Mouse (Mus musculus) neural tube, embryonic 15.5 days (tissue): ENCODE data around the gene Nelfb. TPM values are rescaled to one million over a fixed set of nuclear protein-coding genes. Genes with fewer than 3 reads are reported as not detected.
A peak's percentile ranks its signal among the peaks of the same experiment; 100 is the strongest.

Source experiments
- ATAC-seq: fragments of 200-750 bp; cut with Nextera tagmentation; 2 replicates; pipeline ENCODE4 v1.8.0; 2017; ENCODE audit warnings: mild to moderate bottlenecking, moderate TSS enrichment, moderate library complexity; ENCODE audit not compliant: low FRiP score
- H3K27ac ChIP-seq: fragments of 300-500 bp; sonication (generic); replicated peaks from 2 replicates; pipeline ENCODE4 v1.5.1; 2015; ENCODE audit warnings: mild to moderate bottlenecking, inconsistent platforms
- H3K27me3 ChIP-seq: fragments of 300-500 bp; sonication (generic); replicated peaks from 2 replicates; pipeline ENCODE4 v1.6.1; 2015; ENCODE audit warnings: inconsistent platforms
- H3K36me3 ChIP-seq: fragments of 300-500 bp; sonication (generic); 2 replicates; pipeline ENCODE4 v1.6.1; 2015; ENCODE audit warnings: inconsistent platforms
- H3K4me1 ChIP-seq: fragments of 300-500 bp; sonication (generic); 2 replicates; pipeline ENCODE4 v1.6.1; 2015; ENCODE audit warnings: inconsistent platforms
- H3K4me2 ChIP-seq: fragments of 300-500 bp; sonication (generic); 2 replicates; pipeline ENCODE4 v1.6.1; 2015; ENCODE audit warnings: inconsistent platforms, mild to moderate bottlenecking, moderate library complexity
- H3K4me3 ChIP-seq: fragments of 300-500 bp; sonication (generic); replicated peaks from 2 replicates; pipeline ENCODE4 v1.5.1; 2015; ENCODE audit warnings: mild to moderate bottlenecking, inconsistent platforms
- H3K9ac ChIP-seq: fragments of 300-500 bp; sonication (generic); replicated peaks from 2 replicates; pipeline ENCODE4 v1.6.1; 2015; ENCODE audit warnings: mild to moderate bottlenecking, inconsistent platforms
- H3K9me3 ChIP-seq: fragments of 300-500 bp; sonication (generic); replicated peaks from 2 replicates; pipeline ENCODE4 v1.6.1; 2016; ENCODE audit warnings: inconsistent platforms
- WGBS: fragments of 180-500 bp; shearing (Covaris S2); methylation state at CpG from one replicate; pipeline ENCODE4 v1.1.7; 2015; ENCODE audit warnings: mixed read lengths; 5-methylcytosine and 5-hydroxymethylcytosine counted together
- polyA plus RNA-seq: library from polyadenylated mRNA; unstranded; fragments of >200 nt; fragmentation: Nextera tagmentation; extraction: Ambion mirVana; gene quantifications from 2 replicates; pipeline ENCODE4 v1.2.1, GENCODE M21; 2015

Nelfb gene
- polyA plus RNA-seq, 1 experiment from 2014 or later: 101 TPM

DNA sequence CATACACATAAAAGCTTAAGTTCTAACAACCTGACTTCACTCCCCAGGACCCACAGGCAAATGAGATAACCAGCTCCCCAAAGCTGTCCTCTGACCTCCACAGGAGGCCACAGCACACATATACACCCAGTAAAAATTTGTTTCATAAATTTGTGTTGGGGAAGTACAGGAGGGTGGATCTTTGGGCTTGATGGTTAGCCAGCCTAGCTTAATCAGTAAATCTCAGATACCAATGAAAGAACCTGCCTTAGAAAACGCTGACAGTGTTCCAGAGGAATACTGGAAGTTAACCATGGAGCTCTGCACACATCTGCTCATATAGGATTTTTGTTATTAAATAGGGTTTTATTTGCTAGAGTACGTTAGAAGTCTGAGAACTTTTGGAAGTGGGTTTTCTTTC lies 6.4 kb upstream of the Nelfb start:
- Histone ChIP-seq H3K4me3 (no peak overlapping the region), H3K27me3 (peaks cover 3% of the 10 kb centered on the region; the same call in 1 of the 2 replicates), H3K9ac (no peak overlapping the region), H3K36me3 (peaks cover 5% of the 10 kb centered on the region; the same call in 1 of the 2 replicates), H3K4me2 (no peak overlapping the region), H3K4me1 (no peaks in the 10 kb centered on the region), H3K9me3 (no peaks in the 10 kb centered on the region), H3K27ac (no peak overlapping the region)
- 60% methylated on average over 2 of the region's 2 CpGs for WGBS
- no peak for ATAC-seq

DNA sequence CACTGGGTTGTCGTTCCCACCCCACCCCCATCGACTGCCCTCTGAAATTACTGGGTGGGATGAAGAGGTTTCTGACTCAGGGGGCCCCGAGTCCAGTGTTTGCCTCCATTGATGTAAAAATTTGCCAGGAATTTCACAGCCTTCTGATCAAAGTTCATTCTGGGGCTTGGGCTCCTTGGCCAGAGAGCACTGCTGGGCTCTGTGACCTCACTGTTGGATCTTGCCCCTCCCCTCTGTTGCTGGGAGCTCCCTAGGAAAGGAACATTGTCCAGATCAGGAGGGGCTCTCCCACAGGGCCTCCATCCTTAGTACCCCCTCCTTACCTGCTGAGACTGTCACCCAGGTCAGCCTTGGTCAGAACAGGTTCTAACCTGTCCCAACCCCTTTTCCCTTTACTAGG lies 3.2 kb upstream of the Nelfb start, which contains the start of gene Stpg3:
Gene Stpg3 (minus strand): TSS at position 194 of the 400 bp plus-strand sequence.
- Histone ChIP-seq H3K4me3 (no peak within 1 kb of the TSS), H3K9me3 (no peaks in the 10 kb centered on the region), H3K27ac (no peak within 1 kb of the TSS), H3K27me3 (peaks cover 4% of the 10 kb centered on the region; the same call in 1 of the 2 replicates), H3K4me1 (peaks cover 17% of the 10 kb centered on the region), H3K36me3 (no peaks in the 10 kb centered on the region), H3K9ac (no peak within 1 kb of the TSS), H3K4me2 (no peak within 1 kb of the TSS)
- ATAC-seq: no peak
- WGBS: 75% methylated on average over 3 of the region's 3 CpGs

DNA sequence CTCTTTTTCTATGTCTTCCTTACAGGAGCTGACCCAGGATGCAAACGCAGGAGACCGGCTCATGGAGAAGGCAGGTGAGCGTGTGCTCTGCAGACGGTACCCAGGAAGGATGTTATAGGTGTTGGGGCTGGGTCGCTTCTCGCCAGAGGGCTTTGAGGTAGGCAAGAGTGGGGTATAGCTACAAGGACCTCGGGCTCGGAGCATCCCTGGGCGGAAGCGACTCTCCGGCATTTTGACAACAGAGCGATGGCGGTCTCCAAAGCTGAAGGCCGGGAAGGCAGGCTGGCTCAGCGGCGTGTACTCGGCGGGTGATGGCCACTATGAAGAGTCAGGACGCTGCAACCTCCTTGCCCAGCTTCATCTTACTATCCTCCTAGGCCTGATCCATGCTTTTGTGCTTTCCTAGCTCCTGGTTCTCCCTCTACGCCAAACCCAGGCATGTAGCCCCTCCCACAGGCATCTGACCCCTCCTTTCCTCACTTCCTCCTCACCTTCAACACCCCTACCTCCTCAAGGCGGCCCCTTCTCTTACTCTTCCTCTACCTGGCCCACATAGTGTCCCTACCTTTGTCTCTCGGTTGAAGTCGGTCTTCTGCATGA lies 2.1 kb upstream of the Nelfb start:
- H3K36me3 ChIP-seq: 0 out of 2 replicates have a peak, but pooled peaks cover 7% of the 10 kb centered on the region
- no peak overlapping the region for H3K27ac ChIP-seq
- peaks cover 4% of the 10 kb centered on the region; the same call in 1 of the 2 replicates for H3K27me3 ChIP-seq
- H3K4me2 ChIP-seq: no peak overlapping the region
- H3K9me3 ChIP-seq: no peaks in the 10 kb centered on the region
- WGBS: 65% methylated on average over 23 of the region's 23 CpGs
- no peak overlapping the region for H3K9ac ChIP-seq
- H3K4me3 ChIP-seq: no peak overlapping the region
- peaks cover 26% of the 10 kb centered on the region for H3K4me1 ChIP-seq
- no peak for ATAC-seq

GRCm38 (mm10) chr2:25210686-25211085 lies 603 bp downstream of the Nelfb start:
- H3K9ac ChIP-seq: peak overlapping the region; percentile 80
- WGBS: under 1% methylated on average over 24 of the region's 24 CpGs
- ATAC-seq: no peak; the same call in 1 of the 2 replicates
- no peaks in the 10 kb centered on the region for H3K9me3 ChIP-seq
- peaks cover 43% of the 10 kb centered on the region for H3K4me1 ChIP-seq
- H3K4me3 ChIP-seq: peak overlapping the region; percentile 71
- H3K27me3 ChIP-seq: peaks cover 4% of the 10 kb centered on the region; the same call in 1 of the 2 replicates
- peak overlapping the region; percentile 66 for H3K4me2 ChIP-seq
- H3K27ac ChIP-seq: peak overlapping the region; percentile 89
- peaks cover 32% of the 10 kb centered on the region for H3K36me3 ChIP-seq

GRCm38 (mm10) chr2:25207593-25207992 lies 3.7 kb downstream of the Nelfb start:
- Histone ChIP-seq H3K4me2 (no peak overlapping the region), H3K4me1 (peaks cover 43% of the 10 kb centered on the region), H3K4me3 (no peak overlapping the region), H3K9ac (no peak overlapping the region), H3K27ac (no peak overlapping the region), H3K27me3 (no peaks in the 10 kb centered on the region), H3K9me3 (no peaks in the 10 kb centered on the region), H3K36me3 (peaks cover 63% of the 10 kb centered on the region)
- WGBS: 92% methylated on average over 1 of the region's 1 CpGs
- ATAC-seq: no peak

DNA sequence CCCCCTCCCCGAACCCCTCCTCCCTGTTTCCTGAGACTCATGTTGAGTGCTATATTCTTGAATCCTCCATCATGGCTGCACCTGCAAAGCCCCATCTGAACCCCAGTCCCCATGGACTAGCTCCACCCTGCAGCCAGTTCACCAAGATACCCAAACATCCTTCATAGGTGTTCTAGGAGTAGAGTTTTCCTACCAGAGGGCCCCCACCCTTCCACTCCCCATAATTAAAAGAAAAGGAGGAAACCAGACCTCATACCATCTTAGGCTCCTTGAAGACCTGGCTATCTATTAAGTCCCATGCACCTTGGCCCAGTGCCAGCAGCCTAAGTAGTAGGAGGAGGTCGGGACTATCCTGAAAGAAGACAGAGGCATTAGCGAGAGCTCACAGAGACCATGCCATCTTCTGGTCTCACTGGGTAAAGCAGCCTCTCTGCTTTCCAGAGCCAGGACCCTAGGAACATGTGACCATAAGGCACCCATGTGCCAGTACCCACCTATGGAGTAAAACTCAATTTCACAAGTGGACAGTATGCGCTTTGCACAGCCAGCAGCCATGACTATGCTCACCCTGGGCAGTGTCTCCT lies 7.6 kb downstream of the Nelfb start:
- Histone ChIP-seq H3K9me3 (no peaks in the 10 kb centered on the region), H3K27ac (no peak overlapping the region), H3K4me3 (no peak overlapping the region), H3K9ac (no peak overlapping the region), H3K4me2 (no peak overlapping the region), H3K36me3 (peaks cover 94% of the 10 kb centered on the region), H3K27me3 (no peaks in the 10 kb centered on the region), H3K4me1 (peaks cover 20% of the 10 kb centered on the region)
- 65% methylated on average over 4 of the region's 4 CpGs for WGBS
- no peak for ATAC-seq

GRCm38 (mm10) chr2:25200631-25201030 lies 10.7 kb downstream of the Nelfb start:
- no peak for ATAC-seq
- WGBS: 94% methylated on average over 2 of the region's 2 CpGs
- Histone ChIP-seq H3K9me3 (no peaks in the 10 kb centered on the region), H3K27ac (no peak overlapping the region), H3K9ac (no peak overlapping the region), H3K4me1 (peaks cover 4% of the 10 kb centered on the region; the same call in 1 of the 2 replicates), H3K27me3 (peaks cover 23% of the 10 kb centered on the region), H3K36me3 (peaks cover 67% of the 10 kb centered on the region), H3K4me2 (no peak overlapping the region), H3K4me3 (no peak overlapping the region)

- Histone ChIP-seq H3K4me2 (no peak overlapping the region), H3K36me3 (peaks cover 40% of the 10 kb centered on the region), H3K4me3 (no peak overlapping the region), H3K4me1 (peaks cover 11% of the 10 kb centered on the region), H3K9me3 (no peaks in the 10 kb centered on the region), H3K27me3 (peaks cover 38% of the 10 kb centered on the region), H3K27ac (no peak overlapping the region), H3K9ac (no peak overlapping the region)
- ATAC-seq: no peak
Measured at GRCm38 (mm10) chr2:25197946-25198345, 13.3 kb downstream of the Nelfb start.

DNA sequence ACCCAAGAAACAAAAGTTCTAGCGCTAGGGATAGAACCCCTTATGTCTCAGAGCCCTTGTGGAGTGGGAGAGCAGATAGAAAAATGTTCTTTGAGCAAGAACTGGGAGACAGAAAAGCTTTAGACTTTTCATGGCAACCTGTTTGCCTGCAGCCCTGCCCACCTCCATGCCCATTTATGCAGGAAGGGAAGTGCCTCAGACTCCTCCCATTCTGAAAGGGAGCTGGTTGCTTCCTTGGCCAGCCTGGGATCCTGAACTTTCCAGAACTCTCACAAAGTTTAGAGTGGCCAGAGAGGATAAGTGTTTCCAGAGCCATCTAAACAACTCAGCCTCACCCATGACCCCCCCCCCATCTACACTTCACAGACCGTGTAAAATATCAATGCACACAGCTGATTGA lies 14.1 kb downstream of the Nelfb start:
- H3K4me2 ChIP-seq: no peak overlapping the region
- 25% methylated on average over 2 of the region's 2 CpGs for WGBS
- ATAC-seq: no peak

DNA sequence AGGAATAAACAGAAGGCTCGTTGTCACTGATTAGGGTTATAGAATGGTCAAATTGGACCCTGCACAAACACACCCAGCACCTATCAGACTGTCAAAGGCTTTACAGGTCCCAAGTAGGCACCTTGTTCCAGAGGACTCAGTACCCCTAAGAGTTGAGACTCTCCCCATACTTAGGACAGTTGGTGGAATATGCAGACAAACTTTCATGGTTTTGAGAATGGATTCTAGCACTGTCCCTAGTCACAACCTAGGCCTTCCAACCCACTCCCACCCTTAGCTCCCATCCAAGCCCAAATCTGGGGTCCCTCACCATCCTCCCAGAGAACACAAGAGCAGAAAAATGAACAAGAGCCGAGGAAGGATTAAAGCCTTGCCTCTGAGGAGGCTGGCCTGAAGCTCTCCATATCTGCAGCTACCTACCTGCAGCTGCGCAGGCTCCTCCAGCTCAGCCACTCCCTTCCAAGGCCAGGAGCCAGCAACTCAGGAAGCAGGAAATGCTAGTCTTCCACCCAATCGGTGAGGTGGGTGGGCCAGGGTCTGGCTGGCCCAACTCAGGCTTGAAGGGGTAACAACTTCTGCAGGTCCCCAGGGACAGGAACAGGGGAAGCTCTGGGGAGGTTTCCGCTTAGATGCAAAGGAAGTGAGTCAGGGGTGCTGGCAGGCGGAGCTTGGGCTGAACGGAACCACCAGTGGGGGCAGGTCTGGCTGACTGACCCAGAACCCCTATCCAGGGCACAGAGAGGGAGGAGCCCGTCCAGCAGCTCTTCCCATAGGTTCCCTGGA lies 14.9 kb downstream of the Nelfb start, which contains the start of gene Tor4a:
Gene Tor4a (minus strand): TSS at position 715 of the 783 bp plus-strand sequence.
- Histone ChIP-seq H3K4me3 (0 out of 2 replicates have a peak within 1 kb of the TSS, but pooled peaks have one; percentile 7), H3K27ac (no peak within 1 kb of the TSS), H3K4me1 (peaks cover 13% of the 10 kb centered on the region), H3K9ac (no peak within 1 kb of the TSS), H3K4me2 (peak within 1 kb of the TSS; percentile 35), H3K36me3 (peaks cover 24% of the 10 kb centered on the region), H3K27me3 (peaks cover 38% of the 10 kb centered on the region), H3K9me3 (no peaks in the 10 kb centered on the region)
- ATAC-seq: no peak
- 10% methylated on average over 8 of the region's 8 CpGs for WGBS

More for the DNA sequence above, 14.1 kb downstream of the Nelfb start:
- peaks cover 13% of the 10 kb centered on the region for H3K4me1 ChIP-seq
- H3K4me3 ChIP-seq: no peak overlapping the region
- no peaks in the 10 kb centered on the region for H3K9me3 ChIP-seq
- H3K27ac ChIP-seq: no peak overlapping the region
- no peak overlapping the region for H3K9ac ChIP-seq
- peaks cover 38% of the 10 kb centered on the region for H3K27me3 ChIP-seq
- H3K36me3 ChIP-seq: peaks cover 32% of the 10 kb centered on the region

DNA sequence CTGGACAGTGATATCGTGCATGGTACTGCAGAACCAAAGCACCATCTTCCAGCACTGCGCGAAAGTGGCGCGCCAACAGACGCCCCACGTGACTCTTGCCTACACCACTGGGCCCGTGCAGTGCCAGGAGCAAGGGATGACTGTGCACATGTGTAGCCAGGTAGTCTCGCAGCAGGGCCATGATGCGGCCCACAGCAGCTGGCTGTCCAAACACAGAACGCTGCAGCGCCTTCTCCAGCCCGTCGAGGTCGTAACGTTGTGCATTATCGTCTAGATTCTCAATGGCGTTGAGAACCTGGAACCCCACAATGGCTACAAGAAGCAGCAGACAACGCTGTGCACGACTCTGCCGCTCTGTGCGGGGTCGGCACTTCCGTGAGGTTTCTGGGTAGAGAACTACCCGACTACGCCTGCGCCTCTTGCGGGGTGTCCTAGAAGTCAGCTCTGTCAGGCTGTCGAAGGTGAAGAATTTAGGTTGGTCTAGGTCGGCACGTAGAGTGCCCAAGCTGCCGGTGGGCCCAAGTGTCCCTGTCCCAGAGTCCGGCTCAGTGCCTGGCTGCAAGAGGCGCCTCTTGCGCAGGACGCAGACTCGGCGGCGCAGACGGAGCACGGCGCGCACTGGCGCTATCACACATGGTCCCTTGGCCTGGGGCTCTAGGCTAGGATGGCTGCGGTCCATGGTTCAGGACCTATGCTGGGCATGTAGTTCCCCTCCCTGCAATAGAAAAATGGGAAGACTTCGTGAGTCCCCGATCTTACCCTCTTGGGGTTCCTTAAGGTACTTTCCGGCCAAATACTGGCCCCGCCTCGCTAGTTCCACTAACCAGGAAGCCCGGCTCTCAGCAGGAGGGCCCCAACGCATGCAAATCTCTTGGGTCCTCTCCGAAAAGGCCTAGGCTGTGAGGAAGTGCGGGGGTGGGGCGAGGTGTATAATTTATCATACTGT lies 15.8 kb downstream of the Nelfb start:
- ATAC-seq: no peak
- H3K9me3 ChIP-seq: no peaks in the 10 kb centered on the region
- no peak overlapping the region for H3K27ac ChIP-seq
- H3K4me2 ChIP-seq: peak overlapping the region; percentile 35
- H3K9ac ChIP-seq: no peak overlapping the region
- H3K4me1 ChIP-seq: peaks cover 13% of the 10 kb centered on the region
- 0 out of 2 replicates have a peak overlapping the region, but pooled peaks have one; percentile 7 for H3K4me3 ChIP-seq
- H3K36me3 ChIP-seq: peaks cover 15% of the 10 kb centered on the region
- 24% methylated on average over 55 of the region's 55 CpGs for WGBS
- H3K27me3 ChIP-seq: peaks cover 38% of the 10 kb centered on the region
